Mouse (Mus musculus): ENCODE measurements at regions not wholly inside any gene's neighbourhood (a gene's known extent, or its start where the extent isn't known, plus 50 kb on each side); places are given as distances from the start of the nearest gene placed in this dataset.

DNA sequence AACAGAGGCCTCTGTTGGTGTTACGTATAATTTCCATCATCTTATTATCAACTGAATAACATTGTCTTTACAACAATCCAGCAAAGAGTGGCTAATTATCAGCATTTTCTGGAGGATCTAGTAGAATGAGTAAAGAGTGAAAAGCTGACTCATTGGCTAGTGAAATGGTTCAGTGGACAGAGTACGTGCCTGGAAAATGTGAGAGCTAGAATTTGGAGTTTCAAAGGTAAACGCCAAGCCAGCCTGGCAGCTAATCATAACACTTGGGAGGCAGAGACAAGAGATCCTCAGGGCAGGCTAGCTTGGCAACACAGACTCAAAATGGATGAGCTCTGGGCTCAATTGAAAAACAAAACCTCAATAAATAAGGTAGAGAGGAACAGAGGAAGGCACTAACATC lies 2628.0 kb upstream of the Gm7489 start:
- DNase-seq (ENCODE audit: low spot score in 2 of 2): no peak

DNA sequence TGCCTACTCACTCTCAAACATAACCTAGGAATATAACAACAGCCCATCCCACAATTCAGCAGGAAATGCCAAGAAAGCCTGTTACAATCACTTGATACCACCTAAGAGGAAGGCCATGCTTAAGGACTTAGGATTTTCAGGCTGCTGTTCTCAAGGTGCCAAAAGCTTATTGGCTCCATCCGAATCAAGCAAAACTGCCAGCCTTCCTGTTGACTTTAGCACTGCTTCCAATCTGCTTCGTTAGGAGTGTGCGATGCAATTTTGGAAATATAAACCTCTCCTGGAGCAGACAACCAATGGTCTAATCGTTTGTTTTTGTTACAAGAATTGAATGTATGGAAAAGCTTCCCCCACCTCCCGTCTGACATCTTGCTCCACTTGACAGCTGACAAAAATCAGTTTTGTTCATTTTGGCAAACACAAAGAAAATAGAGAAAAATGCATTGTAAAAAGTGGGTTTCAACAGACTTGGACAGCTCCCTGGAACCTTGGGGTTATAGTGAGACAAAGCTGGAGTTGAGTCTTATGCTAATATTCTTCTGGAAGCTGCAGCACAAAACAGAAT lies 2620.0 kb upstream of the Gm7489 start:
- peak in 1 of 2 experiments; percentile 3 for DNase-seq (ENCODE audit: low spot score in 2 of 2)

DNA sequence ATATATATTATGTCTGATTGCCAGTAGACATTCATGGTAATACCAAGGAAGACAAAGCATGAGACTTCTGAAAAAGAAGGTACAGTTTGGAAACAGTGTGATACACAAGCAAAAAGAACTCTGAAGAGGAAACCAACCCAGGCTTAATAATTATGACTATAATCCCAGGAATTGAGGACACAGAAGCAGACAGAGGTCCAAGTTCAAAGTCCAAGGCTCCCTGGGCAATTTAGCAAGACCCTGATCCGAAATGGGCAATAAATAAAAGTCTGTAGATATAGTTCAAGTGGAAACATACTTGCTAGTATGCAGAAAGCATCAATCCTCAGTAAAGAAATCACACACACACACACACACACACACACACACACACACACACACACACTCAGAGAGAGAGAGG lies 2618.7 kb upstream of the Gm7489 start:
- no peak for DNase-seq (ENCODE audit: low spot score in 2 of 2)

DNA sequence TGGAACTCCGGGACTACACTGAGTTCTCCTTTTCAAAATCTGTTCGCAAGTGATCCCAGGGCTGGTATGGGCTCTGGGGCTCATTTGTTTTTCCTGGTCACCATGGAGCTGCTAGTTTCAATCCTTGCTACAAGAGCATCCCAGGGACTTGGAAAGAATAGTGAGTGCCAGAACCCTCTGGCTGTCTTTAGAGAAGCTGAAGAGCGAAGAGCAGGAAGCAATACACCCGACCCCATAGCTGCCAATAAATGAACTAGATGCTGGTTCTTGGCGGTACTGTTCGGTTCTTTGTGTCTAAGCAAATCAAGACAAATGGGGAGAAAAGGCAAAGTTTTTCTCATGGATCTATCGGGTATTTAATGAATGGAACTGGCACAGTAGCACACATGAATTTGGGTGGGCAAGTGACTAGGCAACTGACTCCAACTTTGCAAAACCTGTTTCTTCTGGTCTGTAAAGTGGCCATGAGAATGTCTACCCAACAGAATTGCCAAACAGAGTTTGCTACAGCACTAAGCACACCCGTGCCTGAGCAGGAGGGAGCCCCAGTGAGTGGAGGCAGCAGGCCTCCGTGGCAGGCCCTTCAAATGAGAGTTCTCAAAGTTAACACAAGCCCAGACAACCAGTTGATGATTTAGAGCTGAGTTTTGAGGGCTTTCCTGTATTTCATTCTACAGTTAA lies 2612.9 kb upstream of the Gm7489 start:
- peak; percentile 23 to 45 for DNase-seq (ENCODE audit: low spot score in 2 of 2)

DNA sequence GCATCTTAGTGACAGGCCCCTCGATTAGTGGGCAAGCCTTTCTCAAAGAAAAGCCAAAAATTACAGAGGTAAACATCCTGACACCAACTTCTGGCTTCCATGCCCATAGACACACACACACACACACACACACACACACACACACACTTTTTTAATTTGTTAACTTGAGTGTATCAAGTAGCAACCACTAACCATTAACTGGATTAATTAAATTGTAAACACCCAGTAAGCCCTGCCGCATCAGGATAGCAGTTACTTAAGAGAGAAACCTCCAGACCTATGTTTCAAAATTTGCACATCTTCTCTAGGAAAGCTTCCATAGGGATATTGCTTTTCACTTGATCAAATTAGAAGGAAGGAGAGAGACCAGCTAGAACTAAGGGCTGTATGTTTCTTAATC lies 2599.4 kb upstream of the Gm7489 start:
- DNase-seq (ENCODE audit: low spot score in 2 of 2): no peak

DNA sequence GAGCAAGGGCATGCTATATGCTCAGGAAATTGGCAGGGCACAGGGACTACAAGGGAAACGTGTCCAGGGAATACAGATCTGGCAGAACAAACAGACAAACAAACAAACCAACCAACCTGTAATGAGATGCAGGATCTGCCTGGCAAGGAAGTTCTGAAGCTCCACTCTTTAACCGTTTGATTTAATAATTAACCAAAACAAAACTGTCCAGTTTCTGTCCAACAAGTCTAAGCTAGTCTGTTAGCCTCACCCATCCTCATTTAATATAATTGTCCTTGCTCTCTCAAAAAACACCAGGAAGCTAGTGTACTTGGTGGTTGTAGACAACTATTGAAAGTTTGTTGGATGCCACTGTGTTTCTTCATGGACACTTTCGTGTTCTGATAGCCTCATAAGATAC lies 2598.4 kb upstream of the Gm7489 start:
- no peak for DNase-seq (ENCODE audit: low spot score in 2 of 2)

DNA sequence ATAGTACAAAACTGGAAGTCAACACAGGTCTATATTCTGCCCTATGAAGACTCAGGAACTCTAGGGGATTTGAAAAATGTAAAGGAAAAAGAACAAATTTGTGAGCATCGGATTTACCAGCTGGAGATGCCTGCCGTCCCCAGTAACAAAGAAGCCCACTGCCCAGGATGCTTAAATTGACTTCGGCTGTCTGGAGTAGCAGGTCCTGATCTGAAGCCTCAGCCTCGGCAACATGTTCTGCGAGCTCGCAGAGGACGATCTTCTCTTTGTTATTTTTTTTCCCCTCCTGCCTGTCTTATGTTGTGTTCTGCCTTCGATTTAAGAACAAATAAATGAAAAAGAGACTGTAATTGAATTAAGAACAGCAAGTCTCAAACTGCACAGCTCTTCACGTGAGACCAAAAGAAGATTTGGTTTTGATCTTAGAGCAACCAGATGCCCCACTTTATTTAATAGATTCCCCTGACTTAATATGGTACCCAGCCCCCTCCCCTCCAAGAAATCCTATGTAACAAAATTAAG lies 2595.7 kb upstream of the Gm7489 start:
- DNase-seq (ENCODE audit: low spot score in 2 of 2): no peak

DNA sequence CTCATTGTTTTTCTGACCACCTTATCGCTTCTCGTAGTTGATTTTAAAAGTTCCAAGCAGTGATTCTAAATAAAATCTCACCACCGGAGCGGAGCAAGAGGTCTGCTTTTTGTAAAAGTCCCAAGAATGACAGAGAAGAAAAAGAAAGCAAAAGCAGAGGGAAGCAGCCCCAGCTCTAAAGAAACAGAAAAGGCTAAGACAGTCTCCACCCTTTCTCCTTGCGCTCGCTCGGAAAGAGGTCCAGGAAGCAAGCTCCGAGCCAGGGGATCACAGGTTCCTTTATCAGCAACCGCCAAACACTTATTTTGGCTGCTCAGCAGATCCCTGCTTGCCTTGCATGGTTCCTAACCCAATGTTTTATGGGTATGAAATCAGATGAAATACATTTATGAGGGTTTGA lies 2594.8 kb upstream of the Gm7489 start:
- DNase-seq (ENCODE audit: low spot score in 2 of 2): peak; percentile 18 to 28

DNA sequence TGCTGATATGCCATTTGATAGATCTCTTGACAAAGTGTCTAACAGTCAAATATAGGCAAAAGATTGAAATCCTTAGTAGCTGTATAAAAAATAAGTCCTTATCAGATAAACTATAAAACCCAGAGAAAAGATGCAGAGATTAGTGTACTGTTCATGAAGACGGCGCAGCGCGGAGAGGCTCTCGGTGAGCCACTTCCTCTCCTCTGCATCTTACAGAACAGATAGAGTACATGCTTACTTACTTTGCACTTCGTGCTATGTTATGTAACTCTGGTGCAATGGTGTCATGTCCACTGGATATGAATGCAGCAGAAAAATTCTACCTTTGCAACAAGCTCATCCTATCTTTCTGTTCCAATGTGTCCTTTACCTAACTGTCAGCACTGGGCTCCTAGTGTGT lies 2593.5 kb upstream of the Gm7489 start:
- no peak for DNase-seq (ENCODE audit: low spot score in 2 of 2)

DNA sequence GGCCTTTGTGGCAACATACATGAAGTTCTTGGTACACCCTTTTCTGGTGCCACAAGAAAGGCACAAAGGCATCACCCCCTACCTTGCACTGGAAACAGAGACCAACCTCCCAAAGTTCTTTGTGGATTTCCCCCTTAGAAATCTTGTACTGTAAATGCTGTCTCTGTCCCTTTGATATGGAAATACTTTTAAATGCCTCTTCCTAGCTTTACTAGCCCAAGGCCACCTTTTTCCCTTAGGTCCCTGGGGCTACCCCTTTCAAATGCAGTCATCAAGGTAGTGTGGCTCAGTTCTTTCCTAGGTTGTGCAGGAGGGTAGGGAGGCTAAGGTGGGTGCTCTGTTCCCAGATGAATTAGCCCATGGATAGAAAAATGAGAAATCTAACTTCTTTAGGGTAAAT lies 2587.9 kb upstream of the Gm7489 start:
- no peak for DNase-seq (ENCODE audit: low spot score in 2 of 2)

DNA sequence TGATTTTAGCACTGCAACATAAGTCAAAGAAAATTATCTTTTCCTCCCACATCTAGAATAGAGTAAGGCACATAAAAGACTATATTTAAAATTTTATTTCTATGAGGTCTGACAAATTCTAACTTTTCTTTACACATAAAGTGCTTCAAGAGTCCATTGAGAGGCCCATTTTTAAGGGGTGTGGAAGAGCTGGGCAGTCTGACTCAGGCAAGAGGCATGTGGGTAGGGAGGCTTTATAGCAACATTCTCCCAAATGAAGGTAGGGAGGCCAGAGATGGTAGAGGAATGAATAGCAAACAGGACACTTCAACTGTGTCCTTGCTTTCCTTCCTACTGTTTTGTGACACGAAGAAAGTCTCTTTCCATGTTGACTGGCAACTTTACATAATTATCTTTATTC lies 2566.6 kb upstream of the Gm7489 start:
- DNase-seq (ENCODE audit: low spot score in 2 of 2): no peak

DNA sequence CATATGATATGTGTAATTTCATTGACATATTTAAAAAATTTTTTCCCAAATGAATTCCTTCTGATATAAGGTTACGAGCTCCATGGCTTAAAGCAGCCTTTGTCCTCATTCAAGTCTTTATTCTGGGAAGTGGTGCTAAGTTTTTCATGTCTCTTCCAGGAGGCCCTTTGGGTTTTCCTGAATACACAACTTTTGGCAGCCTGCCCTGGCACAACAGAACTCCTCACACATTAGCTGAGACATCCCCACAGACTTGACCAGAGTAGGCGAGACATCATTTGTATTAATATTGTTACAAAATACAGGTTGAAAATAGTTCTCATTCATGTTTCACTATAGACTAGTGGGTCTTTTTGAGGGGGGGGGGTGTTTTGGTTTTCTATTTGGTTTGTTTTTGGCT lies 2565.9 kb upstream of the Gm7489 start:
- DNase-seq (ENCODE audit: low spot score in 2 of 2): peak; percentile 23 to 55

DNA sequence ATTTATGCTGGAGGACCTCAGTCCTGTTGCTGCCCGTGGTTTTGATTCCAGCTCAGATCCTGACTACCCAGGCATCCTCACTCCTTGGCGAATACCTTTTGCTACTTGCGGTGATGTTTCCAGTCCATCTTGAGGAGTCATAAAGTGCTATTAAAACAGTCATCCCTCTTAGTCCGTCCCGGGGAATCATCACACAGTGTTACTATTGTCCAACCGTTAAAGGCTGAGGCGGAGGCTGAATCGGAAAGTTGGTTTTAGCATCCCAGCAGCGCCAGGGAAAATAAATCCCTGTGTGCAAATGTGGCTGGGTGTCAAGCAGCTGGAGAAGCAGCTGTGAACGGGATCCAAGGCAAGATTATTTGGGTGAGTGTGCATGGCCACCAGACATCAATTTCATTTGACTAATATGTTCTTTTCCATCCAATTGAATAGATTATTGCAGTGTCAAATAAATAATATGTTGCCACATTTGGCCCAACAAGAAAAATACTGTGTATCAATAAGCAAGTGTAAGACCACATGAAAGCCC lies 2564.3 kb upstream of the Gm7489 start:
- peak; percentile 35 to 46 for DNase-seq (ENCODE audit: low spot score in 2 of 2)

DNA sequence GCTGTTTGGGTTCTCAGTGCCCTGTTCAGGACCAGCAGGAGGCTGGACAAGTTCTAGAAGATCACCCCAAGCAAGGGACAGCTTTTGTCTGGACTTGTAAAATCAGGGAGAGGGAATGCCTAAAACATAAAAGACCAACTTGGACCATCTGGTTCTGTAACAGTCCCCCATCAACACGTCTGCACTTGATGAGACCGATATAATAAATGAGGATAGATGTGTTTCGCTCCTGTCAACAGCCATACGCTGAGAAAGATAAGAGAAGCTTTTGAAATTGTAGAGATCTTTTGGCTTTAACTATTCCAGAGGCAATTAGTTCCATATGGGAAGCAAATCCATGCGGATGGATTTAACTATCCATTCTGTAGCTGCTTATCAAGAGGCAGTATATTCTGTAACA lies 2561.4 kb upstream of the Gm7489 start:
- no peak for DNase-seq (ENCODE audit: low spot score in 2 of 2)

DNA sequence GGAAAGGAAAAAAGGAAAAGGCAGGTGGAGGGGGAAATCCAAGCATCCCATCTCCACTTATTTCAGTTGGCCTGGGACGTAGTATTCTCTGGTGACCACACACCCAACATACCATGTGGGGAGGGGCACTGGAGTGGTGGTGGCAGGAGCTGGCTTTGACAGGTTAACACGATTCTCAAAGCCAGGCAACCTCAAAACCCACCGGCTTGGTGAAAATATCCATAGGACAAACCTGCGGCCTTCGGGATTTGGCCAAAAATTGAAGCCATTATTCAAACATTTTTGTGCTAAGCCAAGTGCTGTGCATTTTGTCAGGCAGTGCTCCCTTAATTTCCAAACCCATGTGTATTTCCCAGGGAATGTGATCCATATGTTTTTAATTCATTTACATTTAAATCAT lies 2560.5 kb upstream of the Gm7489 start:
- DNase-seq (ENCODE audit: low spot score in 2 of 2): no peak

DNA sequence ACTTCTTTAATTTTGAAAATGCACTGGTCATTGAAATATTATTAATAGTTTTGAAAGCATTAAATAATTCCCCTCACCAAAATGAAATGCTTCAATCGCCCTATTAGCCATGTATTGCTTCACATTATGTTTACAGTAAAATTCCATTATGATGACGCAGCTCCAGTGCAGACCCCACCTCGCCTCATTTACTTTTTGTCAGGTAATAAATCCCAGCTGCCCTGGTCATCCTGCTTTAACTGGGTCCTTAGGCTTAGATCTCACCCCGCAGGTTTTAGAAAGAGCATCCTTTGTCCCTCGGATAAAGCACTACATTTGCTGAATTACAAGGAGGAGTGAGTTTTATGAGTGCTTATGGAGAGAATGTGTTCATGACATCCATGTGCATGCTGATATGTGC lies 2557.0 kb upstream of the Gm7489 start:
- no peak for DNase-seq (ENCODE audit: low spot score in 2 of 2)

DNA sequence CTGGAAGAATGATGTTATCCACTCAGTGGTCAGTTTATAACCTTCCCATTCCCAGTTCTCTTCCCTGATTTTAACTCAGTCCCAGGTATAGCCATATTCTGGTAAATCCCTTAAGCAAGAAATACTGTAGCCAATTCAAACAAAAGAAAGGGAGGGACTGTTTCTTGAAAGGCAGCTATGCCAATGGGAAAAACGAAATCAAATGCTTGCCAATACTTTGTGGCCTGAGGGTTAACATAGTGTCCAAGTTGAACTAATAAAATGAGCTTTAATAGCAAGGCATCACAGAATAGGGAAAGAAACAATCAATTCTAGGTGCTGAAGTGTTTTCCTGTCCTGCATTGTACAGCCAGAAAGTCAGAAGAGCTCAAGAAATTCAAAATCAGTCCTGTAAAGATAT lies 2548.3 kb upstream of the Gm7489 start:
- DNase-seq (ENCODE audit: low spot score in 2 of 2): no peak

DNA sequence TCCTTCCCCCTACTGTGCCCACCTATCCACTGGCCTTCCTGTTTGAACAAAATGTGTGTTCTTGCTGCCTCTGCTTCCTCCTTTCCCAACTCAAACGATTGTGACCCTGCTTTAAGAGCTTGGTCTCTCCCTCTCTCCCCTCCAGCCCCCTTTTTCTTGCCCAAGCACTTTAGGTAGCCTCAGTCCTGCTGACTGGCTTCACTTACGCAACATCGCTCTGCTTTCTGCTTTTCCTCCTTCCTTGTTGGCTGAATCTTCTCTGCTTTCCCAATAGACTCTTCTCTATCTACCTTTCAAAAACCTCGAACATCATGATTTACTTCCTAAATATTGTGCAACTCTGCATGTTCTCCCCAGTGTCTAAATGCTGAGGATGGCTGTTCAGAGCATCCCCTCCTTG lies 2538.4 kb upstream of the Gm7489 start:
- no peak for DNase-seq (ENCODE audit: low spot score in 2 of 2)

DNA sequence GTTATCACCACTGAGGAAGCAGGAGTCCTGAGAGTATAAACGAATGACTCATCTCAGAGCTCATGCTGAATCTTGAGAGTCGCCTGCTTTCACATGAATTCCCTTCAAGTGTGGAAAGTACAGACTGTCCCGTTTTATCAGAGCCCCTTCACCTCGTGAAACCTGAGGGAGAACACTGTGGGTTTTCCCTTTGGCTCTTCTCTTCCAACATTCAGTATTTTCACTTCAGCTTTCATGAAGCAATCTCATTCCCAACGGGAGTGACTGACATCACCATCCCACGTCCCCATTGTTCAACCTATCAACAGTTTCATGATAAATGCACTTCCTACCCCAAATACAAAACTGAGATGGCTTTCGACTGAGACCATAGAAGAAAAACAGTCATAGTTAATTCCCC lies 2521.3 kb upstream of the Gm7489 start:
- peak; percentile 67 to 82 for DNase-seq (ENCODE audit: low spot score in 2 of 2)

DNA sequence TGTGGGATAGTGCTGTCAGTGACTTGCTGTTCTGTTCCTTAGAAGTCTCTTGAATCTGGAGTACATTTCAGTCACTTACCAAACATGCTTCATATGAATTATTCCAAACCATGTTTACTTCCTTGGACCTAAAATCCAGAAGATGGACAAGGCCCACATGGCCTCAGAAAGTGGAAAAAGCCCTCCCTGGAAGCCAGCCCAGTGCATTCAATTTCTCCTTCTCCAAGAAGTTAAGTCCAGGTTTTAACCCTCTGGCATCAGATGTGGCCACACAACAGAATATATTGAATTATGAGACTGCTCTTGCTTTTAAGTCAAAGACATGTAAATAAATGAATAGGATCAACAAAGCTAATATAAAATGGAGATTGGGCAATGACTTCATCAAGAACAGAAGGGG lies 2513.5 kb upstream of the Gm7489 start:
- no peak for DNase-seq (ENCODE audit: low spot score in 2 of 2)

DNA sequence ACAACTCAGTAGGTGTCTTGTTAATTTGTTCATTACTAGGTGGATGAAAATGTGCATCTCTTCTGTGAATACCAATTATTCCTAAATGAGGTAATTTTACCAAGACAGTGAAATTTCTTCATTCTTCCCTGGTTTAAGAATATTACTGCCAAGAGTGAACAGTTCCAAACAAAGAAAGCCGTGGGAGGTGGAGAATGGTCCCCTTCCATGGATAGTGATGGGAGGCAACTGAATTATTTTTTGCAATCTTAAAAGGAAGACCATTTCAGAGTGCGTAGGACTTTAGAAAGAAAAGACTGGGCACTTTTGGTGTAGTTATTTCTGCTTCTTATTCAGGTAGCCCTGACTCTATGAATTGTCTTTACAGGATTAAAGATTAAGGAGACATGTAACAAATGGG lies 2494.3 kb upstream of the Gm7489 start:
- DNase-seq (ENCODE audit: low spot score in 2 of 2): no peak

DNA sequence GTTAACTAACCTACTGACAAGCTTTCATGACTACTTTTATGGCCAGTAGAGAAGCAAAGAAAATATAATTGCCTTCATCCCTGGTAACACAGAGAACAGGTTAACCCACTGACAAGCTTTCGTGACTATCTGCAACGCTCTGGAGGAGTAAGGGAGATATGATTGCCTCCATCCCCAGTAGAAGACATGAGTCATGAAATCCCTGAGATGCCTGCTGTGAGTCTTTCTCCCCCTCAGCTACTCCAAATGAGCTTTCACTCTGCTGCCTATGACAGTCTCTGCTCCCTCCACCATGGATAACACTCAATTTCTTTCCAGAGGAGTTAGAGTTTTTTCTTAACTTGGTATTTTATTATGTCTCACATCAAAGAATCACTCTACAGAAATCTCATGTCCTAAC lies 2493.4 kb upstream of the Gm7489 start:
- no peak for DNase-seq (ENCODE audit: low spot score in 2 of 2)
